Mouse (Mus musculus) intestine, postnatal 0 days (tissue): ENCODE results near the gene Phf14. TPM values are rescaled to one million over a fixed set of nuclear protein-coding genes. Genes with fewer than 3 reads are reported as not detected.

Source experiments
- ATAC-seq: fragments of 200-750 bp; cut with Nextera tagmentation; 2 replicates; pipeline ENCODE4 v1.8.0; 2017; ENCODE audit warnings: mild to moderate bottlenecking, moderate TSS enrichment, moderate library complexity
- H3K27ac ChIP-seq: fragments of 300-500 bp; sonication (generic); 2 replicates; pipeline ENCODE4 v1.5.1; 2014; ENCODE audit warnings: mild to moderate bottlenecking, low read depth, low read length, moderate library complexity
- H3K27me3 ChIP-seq: fragments of 300-500 bp; sonication (generic); replicated peaks from 2 replicates; pipeline ENCODE4 v1.6.1; 2014; ENCODE audit warnings: low read length, mixed read lengths; ENCODE audit not compliant: control insufficient read depth, insufficient read depth
- H3K36me3 ChIP-seq: fragments of 300-500 bp; sonication (generic); 2 replicates; pipeline ENCODE4 v1.6.1; 2014; ENCODE audit warnings: mild to moderate bottlenecking, moderate library complexity; ENCODE audit not compliant: control insufficient read depth, insufficient read depth
- H3K4me1 ChIP-seq: fragments of 300-500 bp; sonication (generic); replicated peaks from 2 replicates; pipeline ENCODE4 v1.6.1; 2014; ENCODE audit warnings: antibody characterized with exemption, low read length, mixed read lengths; ENCODE audit not compliant: control insufficient read depth, insufficient read depth
- H3K4me2 ChIP-seq: fragments of 300-500 bp; sonication (generic); replicated peaks from 2 replicates; pipeline ENCODE4 v1.6.1; 2014; ENCODE audit warnings: low read depth, mild to moderate bottlenecking, moderate library complexity
- H3K4me3 ChIP-seq: fragments of 300-500 bp; sonication (generic); 2 replicates; pipeline ENCODE4 v1.5.1; 2014; ENCODE audit warnings: low read depth, low read length
- H3K9ac ChIP-seq: fragments of 300-500 bp; sonication (generic); 2 replicates; pipeline ENCODE4 v1.6.1; 2014; ENCODE audit warnings: mild to moderate bottlenecking, low read depth, low read length
- H3K9me3 ChIP-seq: fragments of 300-500 bp; sonication (generic); 2 replicates; pipeline ENCODE4 v1.6.1; 2016; ENCODE audit warnings: mixed run types; ENCODE audit not compliant: control insufficient read depth
- CTCF ChIP-seq: sonication (generic); IDR thresholded peaks from 2 replicates; pipeline ENCODE4 v1.5.1; 2016; ENCODE audit warnings: low read depth, mild to moderate bottlenecking, control low read depth, antibody characterized with exemption, moderate library complexity
- WGBS: fragments of 180-500 bp; shearing (Covaris S2); extraction: QIAGEN DNeasy Blood & Tissue Kit; methylation state at CpG from one replicate; pipeline ENCODE4 v1.1.7; 2014; 5-methylcytosine and 5-hydroxymethylcytosine counted together
- polyA plus RNA-seq: library from polyadenylated mRNA; unstranded; fragments of >200 nt; fragmentation: Nextera tagmentation; extraction: Ambion mirVana; gene quantifications from 2 replicates; pipeline ENCODE4 v1.2.1, GENCODE M21; 2015

Gene Phf14
- polyA plus RNA-seq, 1 experiment from 2014 or later, result 43.0 TPM

- 0 out of 2 replicates have a peak, but pooled peaks cover 2% of the 10 kb centered on the region for H3K4me1 ChIP-seq
- WGBS, result 86% methylated on average over 2 of the region's 2 CpGs
- no peaks in the 10 kb centered on the region for H3K27me3 ChIP-seq
- TF ChIP-seq CTCF, result no peak
- no peaks in the 10 kb centered on the region for H3K9me3 ChIP-seq
- no peaks in the 10 kb centered on the region for H3K36me3 ChIP-seq
- no peak overlapping the region for H3K4me3 ChIP-seq
- H3K27ac ChIP-seq, result no peak overlapping the region
- no peak overlapping the region for H3K9ac ChIP-seq
- H3K4me2 ChIP-seq, result no peak overlapping the region
- ATAC-seq, result peak; percentile 53
Observed at GRCm38 (mm10) chr6:12026804-12027537, 119.4 kb downstream of the Phf14 start.

- 72% methylated on average over 4 of the region's 4 CpGs for WGBS
- Histone ChIP-seq H3K9ac (no peak overlapping the region), H3K27me3 (no peaks in the 10 kb centered on the region), H3K27ac (no peak overlapping the region), H3K4me3 (no peak overlapping the region), H3K4me1 (no peaks in the 10 kb centered on the region), H3K36me3 (no peaks in the 10 kb centered on the region), H3K9me3 (no peaks in the 10 kb centered on the region), H3K4me2 (no peak overlapping the region)
- TF ChIP-seq CTCF, result no peak
- ATAC-seq, result no peak
Observed at GRCm38 (mm10) chr6:12034561-12034960, 127.0 kb downstream of the Phf14 start.

- ATAC-seq, result no peak
- 88% methylated on average over 7 of the region's 7 CpGs for WGBS
Observed at GRCm38 (mm10) chr6:12038268-12038667, 130.7 kb downstream of the Phf14 start.

GRCm38 (mm10) chr6:12052884-12053283, 145.3 kb downstream of the Phf14 start:
- Histone ChIP-seq H3K4me3 (no peak overlapping the region), H3K9ac (no peak overlapping the region), H3K27me3 (no peaks in the 10 kb centered on the region), H3K4me1 (no peaks in the 10 kb centered on the region), H3K27ac (no peak overlapping the region), H3K4me2 (no peak overlapping the region), H3K36me3 (0 out of 2 replicates have a peak, but pooled peaks cover 4% of the 10 kb centered on the region), H3K9me3 (no peaks in the 10 kb centered on the region)
- ATAC-seq, result no peak
- WGBS, result 66% methylated on average over 2 of the region's 2 CpGs
- TF ChIP-seq CTCF, result no peak

More at GRCm38 (mm10) chr6:12038268-12038667, 130.7 kb downstream of the Phf14 start:
- Histone ChIP-seq H3K9me3 (no peaks in the 10 kb centered on the region), H3K27ac (no peak overlapping the region), H3K36me3 (no peaks in the 10 kb centered on the region), H3K9ac (no peak overlapping the region), H3K4me2 (no peak overlapping the region), H3K4me1 (no peaks in the 10 kb centered on the region), H3K27me3 (no peaks in the 10 kb centered on the region), H3K4me3 (no peak overlapping the region)
- TF ChIP-seq CTCF, result no peak

GRCm38 (mm10) chr6:12054149-12054548, 146.5 kb downstream of the Phf14 start:
- H3K4me3 ChIP-seq, result no peak overlapping the region
- WGBS, result 63% methylated on average over 3 of the region's 3 CpGs
- H3K27me3 ChIP-seq, result no peaks in the 10 kb centered on the region
- no peak overlapping the region for H3K27ac ChIP-seq
- H3K9ac ChIP-seq, result no peak overlapping the region
- H3K9me3 ChIP-seq, result no peaks in the 10 kb centered on the region
- no peak for ATAC-seq
- H3K4me1 ChIP-seq, result no peaks in the 10 kb centered on the region
- no peak overlapping the region for H3K4me2 ChIP-seq
- no peak for TF ChIP-seq CTCF
- H3K36me3 ChIP-seq, result no peaks in the 10 kb centered on the region

- TF ChIP-seq CTCF, result no peak
- no peak for ATAC-seq
- no peak overlapping the region for H3K4me2 ChIP-seq
- no peak overlapping the region for H3K27ac ChIP-seq
- 72% methylated on average over 5 of the region's 5 CpGs for WGBS
- H3K9me3 ChIP-seq, result no peaks in the 10 kb centered on the region
- no peak overlapping the region for H3K9ac ChIP-seq
- H3K27me3 ChIP-seq, result no peaks in the 10 kb centered on the region
- H3K4me3 ChIP-seq, result no peak overlapping the region
- no peaks in the 10 kb centered on the region for H3K36me3 ChIP-seq
- no peaks in the 10 kb centered on the region for H3K4me1 ChIP-seq
Observed at GRCm38 (mm10) chr6:12058717-12059116, 151.1 kb downstream of the Phf14 start.
